Mouse (Mus musculus) heart, adult 9 months (tissue): Measurements from ENCODE around the gene Akap14.

ENCODE experiments used
- DNase-seq, 2 experiments: peaks; one replicate each; pipeline ENCODE4 v3.0.0; 2022; ENCODE audit warnings: low spot score in 2 of 2

Gene Akap14

DNA sequence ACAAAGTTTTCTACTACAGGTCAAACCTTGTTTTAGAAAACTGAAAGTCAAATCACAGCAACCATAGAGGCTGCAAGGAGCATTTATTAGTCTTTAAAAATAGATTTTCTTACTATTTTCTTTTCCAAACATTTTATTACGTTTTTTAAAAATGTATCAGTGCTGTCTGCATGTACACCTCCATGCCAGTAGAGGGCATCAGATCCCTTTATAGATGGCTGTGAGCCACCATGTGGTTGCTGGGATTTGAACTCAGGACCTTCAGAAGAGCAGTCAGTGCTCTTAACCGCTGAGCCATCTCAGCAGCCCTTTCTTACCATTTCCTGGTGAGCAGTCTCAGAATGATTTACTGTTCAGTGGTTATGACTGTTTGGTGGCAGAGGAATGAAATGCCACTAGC lies 64.8 kb downstream of the Akap14 start:
- no peak for DNase-seq
